In the genomic region with DNA sequence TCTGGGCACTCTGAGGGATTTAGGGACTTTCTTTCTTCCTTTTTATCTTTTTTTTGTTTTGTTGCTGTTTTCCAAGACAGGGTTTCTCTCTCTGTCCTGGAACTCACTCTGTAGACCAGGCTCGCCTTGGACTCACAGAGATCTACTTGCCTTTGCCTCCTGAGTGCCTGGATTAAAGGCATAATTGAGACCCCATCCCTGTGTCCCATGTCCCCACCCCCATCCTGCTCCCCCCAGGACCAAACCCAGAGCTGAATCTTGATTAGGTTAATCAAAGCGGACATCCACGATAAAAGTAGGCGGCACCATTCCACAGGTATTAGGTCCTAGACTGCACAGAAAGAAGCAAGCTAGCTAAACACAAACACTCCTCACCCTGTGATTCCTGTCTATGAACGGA, we compare ENCODE assay signal across 17 mouse cellular contexts.
"Had no signal": no experiment of that assay in that cellular context is flagged by ENCODE, and none has a peak within 500 bp of the region (broad histone marks: within the 10 kb centered on the region; RNA-seq: fewer than 3 reads in every experiment).

No protein-coding gene starts in this region.

- H3K9ac ChIP-seq: liver, embryonic 15.5 days; liver, postnatal 0 days; lung, embryonic 15.5 days; midbrain, embryonic 12.5 days; midbrain, embryonic 15.5 days; neural tube, embryonic 12.5 days; stomach, embryonic 15.5 days had no signal

- H3K9me3 ChIP-seq: liver, embryonic 15.5 days; lung, embryonic 15.5 days; megakaryocyte, embryonic 14.5 days; midbrain, embryonic 12.5 days; midbrain, embryonic 15.5 days; neural tube, embryonic 12.5 days; stomach, embryonic 15.5 days had no signal

- DNase-seq: liver, postnatal 0 days; lung, adult 2 months; lung, postnatal 14 days; lung, postnatal 36 days; right cerebral cortex, postnatal 14 days; thymus, adult 2 months; thymus, postnatal 25 days; thymus, postnatal 4 days had no signal

- H3K4me3 ChIP-seq: liver, embryonic 15.5 days; lung, embryonic 15.5 days; megakaryocyte, embryonic 14.5 days; midbrain, embryonic 12.5 days; midbrain, embryonic 15.5 days; neural tube, embryonic 12.5 days; stomach, embryonic 15.5 days had no signal

- H3K27ac ChIP-seq: liver, embryonic 15.5 days; lung, embryonic 15.5 days; macrophage; midbrain, embryonic 12.5 days; midbrain, embryonic 15.5 days; neural tube, embryonic 12.5 days; stomach, embryonic 15.5 days; stomach, postnatal 0 days had no signal

- H3K36me3 ChIP-seq: midbrain, embryonic 15.5 days had no signal
